Mouse (Mus musculus): Measurements from ENCODE around the gene P3h1. TPM values are rescaled to one million over a fixed set of nuclear protein-coding genes. Genes with fewer than 3 reads are reported as not detected.

Gene P3h1
- polyA plus RNA-seq, 1 experiment, result 16.0 TPM

- WGBS, result 53% methylated on average over 6 of the region's 6 CpGs
- Histone ChIP-seq H3K4me1 (ENCODE audit: control insufficient read depth, insufficient read depth, low read length) (peaks cover 4% of the 10 kb centered on the region; the same call in 1 of the 2 replicates), H3K4me3 (ENCODE audit: insufficient read depth, low read depth, low read length) (peak overlapping the region; percentile 55), H3K36me3 (ENCODE audit: control insufficient read depth, insufficient read depth, low read length) (no peaks in the 10 kb centered on the region), H3K27me3 (replicated peaks; ENCODE audit: control insufficient read depth, insufficient read depth, low read length) (no peaks in the 10 kb centered on the region), H3K27ac (ENCODE audit: insufficient read depth, low read depth, low read length) (0 out of 2 replicates have a peak overlapping the region, but pooled peaks have one; percentile 24)
- peak; percentile 76 for DNase-seq
- TF ChIP-seq POLR2A (IDR thresholded peaks at IDR 0.05; ENCODE audit: low read depth, low read length) (no peak), CTCF (conservative IDR thresholded peaks at IDR 0.05; ENCODE audit: insufficient read depth, insufficient read length, low read depth, low read length) (no peak)
Measured at GRCm38 (mm10) chr4:119257083-119257482, 24.4 kb downstream of the P3h1 start.

- no peaks in the 10 kb centered on the region for H3K27me3 ChIP-seq (replicated peaks; ENCODE audit: control insufficient read depth, insufficient read depth, low read length)
- 87% methylated on average over 15 of the region's 15 CpGs for WGBS
- no peak for DNase-seq
- TF ChIP-seq CTCF (conservative IDR thresholded peaks at IDR 0.05; ENCODE audit: insufficient read depth, insufficient read length, low read depth, low read length), result no peak
- no peak for TF ChIP-seq POLR2A (IDR thresholded peaks at IDR 0.05; ENCODE audit: low read depth, low read length)
- no peaks in the 10 kb centered on the region for H3K36me3 ChIP-seq (ENCODE audit: control insufficient read depth, insufficient read depth, low read length)
- H3K4me3 ChIP-seq (ENCODE audit: insufficient read depth, low read depth, low read length), result no peak overlapping the region
- no peak overlapping the region for H3K27ac ChIP-seq (ENCODE audit: insufficient read depth, low read depth, low read length)
- peaks cover 4% of the 10 kb centered on the region; the same call in 1 of the 2 replicates for H3K4me1 ChIP-seq (ENCODE audit: control insufficient read depth, insufficient read depth, low read length)
Measured at GRCm38 (mm10) chr4:119259344-119260254, 26.9 kb downstream of the P3h1 start.

GRCm38 (mm10) chr4:119261087-119261713, 28.5 kb downstream of the P3h1 start:
- no peak for DNase-seq
- no peak overlapping the region for H3K4me3 ChIP-seq (ENCODE audit: insufficient read depth, low read depth, low read length)
- H3K36me3 ChIP-seq (ENCODE audit: control insufficient read depth, insufficient read depth, low read length), result no peaks in the 10 kb centered on the region
- TF ChIP-seq POLR2A (IDR thresholded peaks at IDR 0.05; ENCODE audit: low read depth, low read length), result no peak
- TF ChIP-seq CTCF (conservative IDR thresholded peaks at IDR 0.05; ENCODE audit: insufficient read depth, insufficient read length, low read depth, low read length), result no peak
- peaks cover 4% of the 10 kb centered on the region; the same call in 1 of the 2 replicates for H3K4me1 ChIP-seq (ENCODE audit: control insufficient read depth, insufficient read depth, low read length)
- 37% methylated on average over 7 of the region's 7 CpGs for WGBS
- no peak overlapping the region for H3K27ac ChIP-seq (ENCODE audit: insufficient read depth, low read depth, low read length)
- no peaks in the 10 kb centered on the region for H3K27me3 ChIP-seq (replicated peaks; ENCODE audit: control insufficient read depth, insufficient read depth, low read length)

- Histone ChIP-seq H3K27me3 (replicated peaks; ENCODE audit: control insufficient read depth, insufficient read depth, low read length) (no peaks in the 10 kb centered on the region), H3K27ac (ENCODE audit: insufficient read depth, low read depth, low read length) (no peak overlapping the region), H3K4me1 (ENCODE audit: control insufficient read depth, insufficient read depth, low read length) (peaks cover 4% of the 10 kb centered on the region; the same call in 1 of the 2 replicates), H3K4me3 (ENCODE audit: insufficient read depth, low read depth, low read length) (no peak overlapping the region), H3K36me3 (ENCODE audit: control insufficient read depth, insufficient read depth, low read length) (no peaks in the 10 kb centered on the region)
- TF ChIP-seq CTCF (conservative IDR thresholded peaks at IDR 0.05; ENCODE audit: insufficient read depth, insufficient read length, low read depth, low read length) (no peak), POLR2A (IDR thresholded peaks at IDR 0.05; ENCODE audit: low read depth, low read length) (no peak)
- 79% methylated on average over 5 of the region's 5 CpGs for WGBS
- no peak for DNase-seq
Measured at GRCm38 (mm10) chr4:119262483-119262882, 29.8 kb downstream of the P3h1 start.

- Histone ChIP-seq H3K27me3 (replicated peaks; ENCODE audit: control insufficient read depth, insufficient read depth, low read length) (no peaks in the 10 kb centered on the region), H3K27ac (ENCODE audit: insufficient read depth, low read depth, low read length) (no peak overlapping the region), H3K36me3 (ENCODE audit: control insufficient read depth, insufficient read depth, low read length) (no peaks in the 10 kb centered on the region), H3K4me3 (ENCODE audit: insufficient read depth, low read depth, low read length) (no peak overlapping the region), H3K4me1 (ENCODE audit: control insufficient read depth, insufficient read depth, low read length) (peaks cover 4% of the 10 kb centered on the region; the same call in 1 of the 2 replicates)
- WGBS, result 66% methylated on average over 3 of the region's 3 CpGs
- DNase-seq, result no peak
- no peak for TF ChIP-seq POLR2A (IDR thresholded peaks at IDR 0.05; ENCODE audit: low read depth, low read length)
- no peak for TF ChIP-seq CTCF (conservative IDR thresholded peaks at IDR 0.05; ENCODE audit: insufficient read depth, insufficient read length, low read depth, low read length)
Measured at GRCm38 (mm10) chr4:119263459-119263858, 30.7 kb downstream of the P3h1 start.

- H3K36me3 ChIP-seq (ENCODE audit: control insufficient read depth, insufficient read depth, low read length), result no peaks in the 10 kb centered on the region
- no peak overlapping the region for H3K27ac ChIP-seq (ENCODE audit: insufficient read depth, low read depth, low read length)
- TF ChIP-seq CTCF (conservative IDR thresholded peaks at IDR 0.05; ENCODE audit: insufficient read depth, insufficient read length, low read depth, low read length) (no peak), POLR2A (IDR thresholded peaks at IDR 0.05; ENCODE audit: low read depth, low read length) (no peak)
- no peak for DNase-seq
- 57% methylated on average over 13 of the region's 13 CpGs for WGBS
- no peak overlapping the region for H3K4me3 ChIP-seq (ENCODE audit: insufficient read depth, low read depth, low read length)
- no peaks in the 10 kb centered on the region for H3K4me1 ChIP-seq (ENCODE audit: control insufficient read depth, insufficient read depth, low read length)
- no peaks in the 10 kb centered on the region for H3K27me3 ChIP-seq (replicated peaks; ENCODE audit: control insufficient read depth, insufficient read depth, low read length)
Measured at GRCm38 (mm10) chr4:119266606-119267005, 33.9 kb downstream of the P3h1 start.

- peaks cover 13% of the 10 kb centered on the region for H3K36me3 ChIP-seq (ENCODE audit: control insufficient read depth, insufficient read depth, low read length)
- WGBS, result 72% methylated on average over 1 of the region's 1 CpGs
- TF ChIP-seq POLR2A (IDR thresholded peaks at IDR 0.05; ENCODE audit: low read depth, low read length) (no peak), CTCF (conservative IDR thresholded peaks at IDR 0.05; ENCODE audit: insufficient read depth, insufficient read length, low read depth, low read length) (no peak)
- peak overlapping the region; percentile 65 for H3K27ac ChIP-seq (ENCODE audit: insufficient read depth, low read depth, low read length)
- H3K27me3 ChIP-seq (replicated peaks; ENCODE audit: control insufficient read depth, insufficient read depth, low read length), result no peaks in the 10 kb centered on the region
- no peaks in the 10 kb centered on the region for H3K4me1 ChIP-seq (ENCODE audit: control insufficient read depth, insufficient read depth, low read length)
- no peak overlapping the region for H3K4me3 ChIP-seq (ENCODE audit: insufficient read depth, low read depth, low read length)
- DNase-seq, result peak; percentile 58
Measured at GRCm38 (mm10) chr4:119274627-119275026, 41.9 kb downstream of the P3h1 start.
